Mouse (Mus musculus): ENCODE measurements around the gene Ptgir.

- TF ChIP-seq POLR2A (IDR thresholded peaks at IDR 0.05; ENCODE audit: low read depth, low read length) (no peak), CTCF (IDR thresholded peaks at IDR 0.05; ENCODE audit: extremely low read depth, insufficient read length, insufficient replicate concordance, low read depth, low read length) (no peak)
Measured at GRCm38 (mm10) chr7:16906889-16907559, 734 bp downstream of the Ptgir start.
